Mouse (Mus musculus) liver, embryonic 13.5 days (tissue): ENCODE measurements around the gene Rcsd1. TPM values are rescaled to one million over a fixed set of nuclear protein-coding genes. Genes with fewer than 3 reads are reported as not detected.
A peak's percentile ranks its signal among the peaks of the same experiment; 100 is the strongest.

Experiments used
- ATAC-seq: fragments of 200-750 bp; cut with Nextera tagmentation; 2 replicates; pipeline ENCODE4 v1.8.0; 2017; ENCODE audit warnings: low read depth, mild to moderate bottlenecking, moderate number of reproducible peaks, moderate library complexity
- DNase-seq: peaks from one replicate; pipeline ENCODE4 v3.0.0; 2022
- H3K27ac ChIP-seq: fragments of 300-500 bp; sonication (generic); 2 replicates; pipeline ENCODE4 v1.5.1; 2015; ENCODE audit warnings: moderate library complexity, mild to moderate bottlenecking, inconsistent platforms
- H3K27me3 ChIP-seq: fragments of 300-500 bp; sonication (generic); 2 replicates; pipeline ENCODE4 v1.6.1; 2015; ENCODE audit warnings: mild to moderate bottlenecking, inconsistent platforms
- H3K36me3 ChIP-seq: fragments of 300-500 bp; sonication (generic); 2 replicates; pipeline ENCODE4 v1.6.1; 2015; ENCODE audit warnings: mild to moderate bottlenecking, inconsistent platforms
- H3K4me1 ChIP-seq: fragments of 300-500 bp; sonication (generic); replicated peaks from 2 replicates; pipeline ENCODE4 v1.6.1; 2015; ENCODE audit warnings: inconsistent platforms
- H3K4me2 ChIP-seq: fragments of 300-500 bp; sonication (generic); 2 replicates; pipeline ENCODE4 v1.6.1; 2015; ENCODE audit warnings: inconsistent platforms, mild to moderate bottlenecking, moderate library complexity
- H3K4me3 ChIP-seq: fragments of 300-500 bp; sonication (generic); replicated peaks from 2 replicates; pipeline ENCODE4 v1.5.1; 2015; ENCODE audit warnings: mild to moderate bottlenecking, inconsistent platforms
- H3K9ac ChIP-seq: fragments of 300-500 bp; sonication (generic); 2 replicates; pipeline ENCODE4 v1.6.1; 2015; ENCODE audit warnings: mild to moderate bottlenecking, inconsistent platforms
- H3K9me3 ChIP-seq: fragments of 300-500 bp; sonication (generic); replicated peaks from 2 replicates; pipeline ENCODE4 v1.6.1; 2016; ENCODE audit warnings: inconsistent platforms
- WGBS: fragments of 180-500 bp; shearing (Covaris S2); methylation state at CpG from one replicate; pipeline ENCODE4 v1.1.7; 2015; ENCODE audit not compliant: insufficient replicate concordance; 5-methylcytosine and 5-hydroxymethylcytosine counted together
- polyA plus RNA-seq: library from polyadenylated mRNA; unstranded; fragments of >200 nt; fragmentation: Nextera tagmentation; extraction: Ambion mirVana; gene quantifications from 2 replicates; pipeline ENCODE4 v1.2.1, GENCODE M21; 2015

The Rcsd1 gene
- polyA plus RNA-seq, 1 experiment from 2014 or later = 7.5 TPM

- Histone ChIP-seq H3K4me2 (no peak overlapping the region), H3K27me3 (no peaks in the 10 kb centered on the region), H3K9me3 (no peaks in the 10 kb centered on the region), H3K4me1 (peaks cover 12% of the 10 kb centered on the region; the same call in 1 of the 2 replicates), H3K9ac (no peak overlapping the region), H3K36me3 (no peaks in the 10 kb centered on the region), H3K4me3 (no peak overlapping the region), H3K27ac (no peak overlapping the region)
- no peak for DNase-seq
- ATAC-seq = no peak
- WGBS = 71% methylated on average over 2 of the region's 2 CpGs
These were observed 25.3 kb upstream of the Rcsd1 start for GRCm38 (mm10) chr1:165734840-165735239.

- 66% methylated on average over 6 of the region's 6 CpGs for WGBS
- ATAC-seq = no peak
- H3K27ac ChIP-seq = no peak overlapping the region
- H3K4me2 ChIP-seq = no peak overlapping the region
- DNase-seq = no peak
- no peak overlapping the region for H3K4me3 ChIP-seq
- peaks cover 11% of the 10 kb centered on the region; the same call in 1 of the 2 replicates for H3K4me1 ChIP-seq
- H3K27me3 ChIP-seq = no peaks in the 10 kb centered on the region
- no peak overlapping the region for H3K9ac ChIP-seq
- H3K36me3 ChIP-seq = no peaks in the 10 kb centered on the region
- H3K9me3 ChIP-seq = no peaks in the 10 kb centered on the region
These were observed 22.0 kb upstream of the Rcsd1 start for GRCm38 (mm10) chr1:165731553-165731952.

- DNase-seq (no peak), ATAC-seq (no peak)
- Histone ChIP-seq H3K4me1 (peaks cover under 1% of the 10 kb centered on the region; the same call in 1 of the 2 replicates), H3K27me3 (no peaks in the 10 kb centered on the region), H3K27ac (no peak overlapping the region), H3K36me3 (no peaks in the 10 kb centered on the region), H3K4me2 (no peak overlapping the region), H3K9me3 (no peaks in the 10 kb centered on the region), H3K4me3 (no peak overlapping the region), H3K9ac (no peak overlapping the region)
- 16% methylated on average over 1 of the region's 1 CpGs for WGBS
These were observed 20.6 kb upstream of the Rcsd1 start for GRCm38 (mm10) chr1:165730129-165730528.

- no peak for ATAC-seq
- Histone ChIP-seq H3K9me3 (no peaks in the 10 kb centered on the region), H3K36me3 (no peaks in the 10 kb centered on the region), H3K27ac (no peak overlapping the region), H3K9ac (no peak overlapping the region), H3K4me2 (no peak overlapping the region), H3K27me3 (no peaks in the 10 kb centered on the region), H3K4me1 (peaks cover 5% of the 10 kb centered on the region; the same call in 1 of the 2 replicates), H3K4me3 (no peak overlapping the region)
- no peak for DNase-seq
- 69% methylated on average over 3 of the region's 3 CpGs for WGBS
These were observed 18.6 kb upstream of the Rcsd1 start for GRCm38 (mm10) chr1:165728057-165728639.

GRCm38 (mm10) chr1:165726986-165727385 is 17.4 kb upstream of the Rcsd1 start:
- peaks cover 5% of the 10 kb centered on the region; the same call in 1 of the 2 replicates for H3K4me1 ChIP-seq
- 64% methylated on average over 1 of the region's 1 CpGs for WGBS
- no peak overlapping the region for H3K27ac ChIP-seq
- no peak overlapping the region for H3K4me2 ChIP-seq
- H3K36me3 ChIP-seq = no peaks in the 10 kb centered on the region
- no peak for DNase-seq
- no peaks in the 10 kb centered on the region for H3K27me3 ChIP-seq
- no peak overlapping the region for H3K9ac ChIP-seq
- H3K9me3 ChIP-seq = no peaks in the 10 kb centered on the region
- no peak for ATAC-seq
- H3K4me3 ChIP-seq = no peak overlapping the region

GRCm38 (mm10) chr1:165725039-165725644 is 15.6 kb upstream of the Rcsd1 start:
- Histone ChIP-seq H3K27ac (no peak overlapping the region), H3K9me3 (no peaks in the 10 kb centered on the region), H3K36me3 (no peaks in the 10 kb centered on the region), H3K9ac (no peak overlapping the region), H3K4me3 (no peak overlapping the region), H3K4me1 (peaks cover 5% of the 10 kb centered on the region; the same call in 1 of the 2 replicates), H3K27me3 (no peaks in the 10 kb centered on the region), H3K4me2 (no peak overlapping the region)
- no peak for DNase-seq
- WGBS = 59% methylated on average over 4 of the region's 4 CpGs
- ATAC-seq = no peak

- DNase-seq (no peak), ATAC-seq (no peak)
- no peak overlapping the region for H3K27ac ChIP-seq
These were observed 14.9 kb upstream of the Rcsd1 start for GRCm38 (mm10) chr1:165724219-165725033.

GRCm38 (mm10) chr1:165722531-165723123 is 13.1 kb upstream of the Rcsd1 start:
- Histone ChIP-seq H3K4me3 (no peak overlapping the region), H3K36me3 (no peaks in the 10 kb centered on the region), H3K27ac (no peak overlapping the region), H3K4me1 (peaks cover 18% of the 10 kb centered on the region), H3K9ac (no peak overlapping the region), H3K9me3 (no peaks in the 10 kb centered on the region), H3K27me3 (no peaks in the 10 kb centered on the region), H3K4me2 (no peak overlapping the region)
- no peak for DNase-seq
- WGBS = 66% methylated on average over 9 of the region's 9 CpGs
- no peak for ATAC-seq

More at GRCm38 (mm10) chr1:165724219-165725033, 14.9 kb upstream of the Rcsd1 start:
- no peaks in the 10 kb centered on the region for H3K27me3 ChIP-seq
- H3K4me1 ChIP-seq = peaks cover 5% of the 10 kb centered on the region; the same call in 1 of the 2 replicates
- WGBS = 44% methylated on average over 11 of the region's 11 CpGs
- H3K4me3 ChIP-seq = no peak overlapping the region
- H3K36me3 ChIP-seq = no peaks in the 10 kb centered on the region
- no peak overlapping the region for H3K4me2 ChIP-seq
- H3K9me3 ChIP-seq = no peaks in the 10 kb centered on the region
- H3K9ac ChIP-seq = no peak overlapping the region

- no peaks in the 10 kb centered on the region for H3K9me3 ChIP-seq
- peak overlapping the region; percentile 8; the same call in 1 of the 2 replicates for H3K4me3 ChIP-seq
- no peaks in the 10 kb centered on the region for H3K27me3 ChIP-seq
- H3K9ac ChIP-seq = no peak overlapping the region
- 17% methylated on average over 15 of the region's 15 CpGs for WGBS
- H3K36me3 ChIP-seq = no peaks in the 10 kb centered on the region
- peak overlapping the region; percentile 46 for H3K4me2 ChIP-seq
- ATAC-seq = no peak
- peaks cover 17% of the 10 kb centered on the region for H3K4me1 ChIP-seq
- H3K27ac ChIP-seq = peak overlapping the region; percentile 59
- no peak for DNase-seq
These were observed 9.1 kb upstream of the Rcsd1 start for GRCm38 (mm10) chr1:165718543-165719105.

GRCm38 (mm10) chr1:165717711-165718542 is 8.4 kb upstream of the Rcsd1 start:
- H3K4me3 ChIP-seq = no peak overlapping the region
- WGBS = 23% methylated on average over 11 of the region's 11 CpGs
- H3K9ac ChIP-seq = no peak overlapping the region

More at GRCm38 (mm10) chr1:165717711-165718542, 8.4 kb upstream of the Rcsd1 start:
- peaks cover 17% of the 10 kb centered on the region for H3K4me1 ChIP-seq
- H3K27ac ChIP-seq = peak overlapping the region; percentile 70
- no peaks in the 10 kb centered on the region for H3K27me3 ChIP-seq
- H3K36me3 ChIP-seq = no peaks in the 10 kb centered on the region
- ATAC-seq (peak; percentile 71), DNase-seq (no peak)
- no peaks in the 10 kb centered on the region for H3K9me3 ChIP-seq
- H3K4me2 ChIP-seq = peak overlapping the region; percentile 46
